Mouse (Mus musculus) ES-Bruce4 (cell line): ENCODE results near the gene H2-Q4.
"Not testable (repeated sequence)": the region's sequence is repeated elsewhere in the genome, so short reads cannot be mapped to it uniquely, and the experiment has no call there.

Experiments
- CTCF ChIP-seq: IDR thresholded peaks from one replicate; pipeline ENCODE4 v1.8.1; 2011; ENCODE audit warnings: low read depth, low read length
- POLR2A ChIP-seq: IDR thresholded peaks from one replicate; pipeline ENCODE4 v1.8.1; 2011; ENCODE audit warnings: low read length; ENCODE audit not compliant: insufficient read depth

- TF ChIP-seq CTCF, POLR2A: not testable (repeated sequence)
Measured at GRCm38 (mm10) chr17:35419564-35419963, 40.1 kb downstream of the H2-Q4 start.
